Mouse (Mus musculus) liver, embryonic 12.5 days (tissue): ENCODE measurements around the gene Rasl10b. TPM values are rescaled to one million over a fixed set of nuclear protein-coding genes. Genes with fewer than 3 reads are reported as not detected.

Source experiments
- ATAC-seq: fragments of 200-750 bp; cut with Nextera tagmentation; 2 replicates; pipeline ENCODE4 v1.8.0; 2017; ENCODE audit warnings: moderate number of reproducible peaks, mild to moderate bottlenecking, moderate library complexity
- H3K27ac ChIP-seq: fragments of 300-500 bp; sonication (generic); 2 replicates; pipeline ENCODE4 v1.5.1; 2016; ENCODE audit warnings: mild to moderate bottlenecking
- H3K27me3 ChIP-seq: fragments of 300-500 bp; sonication (generic); replicated peaks from 2 replicates; pipeline ENCODE4 v1.6.1; 2016; ENCODE audit warnings: mild to moderate bottlenecking, moderate library complexity
- H3K36me3 ChIP-seq: fragments of 300-500 bp; sonication (generic); 2 replicates; pipeline ENCODE4 v1.6.1; 2016; ENCODE audit warnings: mild to moderate bottlenecking, moderate library complexity
- H3K4me1 ChIP-seq: fragments of 300-500 bp; sonication (generic); 2 replicates; pipeline ENCODE4 v1.6.1; 2016
- H3K4me2 ChIP-seq: fragments of 300-500 bp; sonication (generic); 2 replicates; pipeline ENCODE4 v1.6.1; 2016; ENCODE audit warnings: mild to moderate bottlenecking, moderate library complexity
- H3K4me3 ChIP-seq: fragments of 300-500 bp; sonication (generic); 2 replicates; pipeline ENCODE4 v1.5.1; 2016; ENCODE audit warnings: mild to moderate bottlenecking, moderate library complexity
- H3K9ac ChIP-seq: fragments of 300-500 bp; sonication (generic); 2 replicates; pipeline ENCODE4 v1.6.1; 2016; ENCODE audit warnings: mild to moderate bottlenecking, moderate library complexity
- H3K9me3 ChIP-seq: fragments of 300-500 bp; sonication (generic); replicated peaks from 2 replicates; pipeline ENCODE4 v1.6.1; 2016; ENCODE audit warnings: mild to moderate bottlenecking, moderate library complexity
- WGBS: fragments of 180-500 bp; shearing (Covaris S2); methylation state at CpG from one replicate; pipeline ENCODE4 v1.1.7; 2016; ENCODE audit not compliant: insufficient replicate concordance; 5-methylcytosine and 5-hydroxymethylcytosine counted together
- polyA plus RNA-seq: library from polyadenylated mRNA; unstranded; fragments of >200 nt; fragmentation: Nextera tagmentation; extraction: Ambion mirVana; gene quantifications from 2 replicates; pipeline ENCODE4 v1.2.1, GENCODE M21; 2016

The Rasl10b gene
- polyA plus RNA-seq, 1 experiment from 2014 or later: 0.57 TPM

DNA sequence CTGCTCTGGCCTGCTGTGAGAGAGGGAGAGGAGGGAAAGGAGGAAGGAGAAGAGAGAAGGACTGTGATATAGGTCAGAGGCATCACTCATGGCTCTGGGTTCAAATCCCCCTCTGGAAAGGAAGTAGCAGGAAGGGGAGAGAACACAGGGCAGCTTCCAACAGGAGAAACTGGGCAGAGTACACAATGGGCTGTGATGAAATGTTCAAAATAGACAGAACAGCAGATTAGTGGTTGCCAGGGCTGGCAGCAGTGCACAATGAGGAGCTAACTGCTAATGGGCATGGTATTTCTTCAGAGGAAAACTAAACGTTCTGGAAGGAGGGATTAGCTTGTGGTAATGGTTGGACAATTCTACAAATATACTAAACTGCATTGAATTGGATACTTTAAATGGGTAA is 41.6 kb downstream of the Rasl10b start:
- Histone ChIP-seq H3K36me3 (no peaks in the 10 kb centered on the region), H3K9ac (no peak overlapping the region), H3K27ac (no peak overlapping the region), H3K9me3 (no peaks in the 10 kb centered on the region), H3K4me1 (peaks cover 36% of the 10 kb centered on the region), H3K27me3 (peaks cover 52% of the 10 kb centered on the region), H3K4me3 (no peak overlapping the region), H3K4me2 (no peak overlapping the region)
- ATAC-seq: no peak
- WGBS: 31% methylated on average over 1 of the region's 1 CpGs

DNA sequence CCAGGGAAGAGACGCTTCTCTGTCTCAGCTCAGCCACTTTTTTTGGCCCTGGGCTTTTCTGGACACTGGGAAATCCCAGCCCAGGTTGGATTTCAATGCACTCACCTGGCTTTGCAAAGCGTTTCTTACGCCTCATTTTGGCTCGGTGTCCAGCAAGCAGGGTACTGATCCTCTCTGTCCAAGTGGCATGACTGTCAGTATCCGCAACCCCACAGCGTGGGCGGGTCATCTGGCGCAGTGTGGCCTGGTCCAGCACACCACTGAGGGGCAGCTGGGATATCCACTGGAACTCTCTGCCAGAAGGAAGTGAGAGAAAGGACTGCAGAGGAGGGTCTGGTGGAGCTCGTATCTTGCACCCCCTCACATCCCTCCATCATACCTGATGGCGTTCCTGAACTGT is 42.3 kb downstream of the Rasl10b start:
- peaks cover 49% of the 10 kb centered on the region for H3K27me3 ChIP-seq
- no peaks in the 10 kb centered on the region for H3K9me3 ChIP-seq
- no peak overlapping the region for H3K27ac ChIP-seq
- WGBS: 72% methylated on average over 10 of the region's 10 CpGs
- H3K4me3 ChIP-seq: no peak overlapping the region
- no peaks in the 10 kb centered on the region for H3K36me3 ChIP-seq
- no peak for ATAC-seq
- peaks cover 43% of the 10 kb centered on the region for H3K4me1 ChIP-seq
- H3K4me2 ChIP-seq: no peak overlapping the region
- no peak overlapping the region for H3K9ac ChIP-seq

DNA sequence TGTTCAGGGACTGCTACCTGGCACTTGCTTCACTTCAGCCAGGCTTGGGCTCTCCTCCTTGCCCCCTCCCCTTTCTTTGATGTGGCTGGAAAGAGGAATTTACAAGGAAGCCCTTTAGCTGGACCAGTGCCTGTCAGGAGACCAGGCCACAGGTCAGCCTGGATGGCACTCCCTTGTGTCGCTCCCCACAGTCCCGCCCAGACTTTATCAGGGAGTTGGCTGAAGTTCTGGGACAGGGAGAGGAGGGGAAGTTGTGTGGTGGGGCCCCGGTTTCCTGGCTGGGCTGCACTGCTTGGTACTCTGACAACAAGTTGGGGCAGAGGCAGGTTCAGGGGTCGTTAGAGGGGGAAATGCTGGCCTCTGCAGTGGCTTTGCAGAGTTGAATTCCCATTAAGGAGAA is 45.6 kb downstream of the Rasl10b start:
- Histone ChIP-seq H3K9ac (no peak overlapping the region), H3K4me1 (peaks cover 30% of the 10 kb centered on the region), H3K27ac (no peak overlapping the region), H3K9me3 (no peaks in the 10 kb centered on the region), H3K36me3 (no peaks in the 10 kb centered on the region), H3K4me2 (no peak overlapping the region), H3K27me3 (peaks cover 24% of the 10 kb centered on the region; the same call in 1 of the 2 replicates), H3K4me3 (no peak overlapping the region)
- WGBS: 8% methylated on average over 4 of the region's 4 CpGs
- ATAC-seq: no peak

DNA sequence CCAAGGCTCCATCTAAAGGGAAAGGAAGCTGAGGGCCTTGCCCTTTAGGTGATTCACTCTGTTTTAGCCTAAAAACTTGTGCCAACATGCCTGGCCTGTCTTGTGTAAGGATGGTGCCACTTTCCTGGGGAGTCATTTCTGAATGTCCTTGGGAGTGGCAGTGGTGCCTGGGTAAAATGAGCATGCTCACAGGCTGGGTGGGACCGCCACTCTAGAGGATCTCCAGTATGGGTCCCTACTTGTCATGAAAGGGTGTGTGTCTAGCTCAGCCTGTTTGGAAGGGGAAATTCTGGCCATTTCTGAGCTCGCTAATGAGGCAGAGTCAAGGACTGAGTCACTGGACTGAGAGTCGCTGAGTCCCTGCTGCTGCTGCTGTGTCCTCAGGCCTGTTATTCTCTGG is 46.7 kb downstream of the Rasl10b start:
- Histone ChIP-seq H3K27ac (no peak overlapping the region), H3K27me3 (peaks cover 21% of the 10 kb centered on the region), H3K4me1 (peaks cover 30% of the 10 kb centered on the region), H3K4me3 (no peak overlapping the region), H3K9me3 (no peaks in the 10 kb centered on the region), H3K4me2 (no peak overlapping the region), H3K36me3 (no peaks in the 10 kb centered on the region), H3K9ac (no peak overlapping the region)
- no peak for ATAC-seq
- WGBS: 43% methylated on average over 3 of the region's 3 CpGs

DNA sequence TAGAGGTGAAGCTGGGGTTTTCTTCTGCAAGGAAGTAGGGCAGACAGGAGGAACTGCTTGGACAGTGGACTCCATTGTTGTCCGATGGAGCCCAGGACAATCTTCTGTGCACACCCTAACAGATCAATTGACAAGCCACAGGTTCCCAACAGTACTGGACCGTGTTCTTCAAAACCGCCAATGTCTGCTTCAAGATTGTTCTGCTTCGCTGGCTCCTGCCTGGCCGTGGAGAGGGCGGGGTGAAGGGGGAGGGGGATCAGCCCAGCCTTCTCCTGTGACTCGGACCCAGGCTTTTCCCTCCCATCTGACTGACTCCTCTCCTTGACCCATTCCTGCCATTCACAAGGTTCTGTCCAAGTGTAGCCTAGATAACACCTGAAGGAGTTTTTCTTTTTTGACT is 48.3 kb downstream of the Rasl10b start:
- H3K9me3 ChIP-seq: no peaks in the 10 kb centered on the region
- peaks cover 32% of the 10 kb centered on the region for H3K27me3 ChIP-seq
- no peak overlapping the region for H3K9ac ChIP-seq
- H3K4me2 ChIP-seq: no peak overlapping the region
- no peak for ATAC-seq
- no peaks in the 10 kb centered on the region for H3K36me3 ChIP-seq
- no peak overlapping the region for H3K27ac ChIP-seq
- WGBS: 41% methylated on average over 7 of the region's 7 CpGs
- H3K4me3 ChIP-seq: no peak overlapping the region
- H3K4me1 ChIP-seq: peaks cover 31% of the 10 kb centered on the region

DNA sequence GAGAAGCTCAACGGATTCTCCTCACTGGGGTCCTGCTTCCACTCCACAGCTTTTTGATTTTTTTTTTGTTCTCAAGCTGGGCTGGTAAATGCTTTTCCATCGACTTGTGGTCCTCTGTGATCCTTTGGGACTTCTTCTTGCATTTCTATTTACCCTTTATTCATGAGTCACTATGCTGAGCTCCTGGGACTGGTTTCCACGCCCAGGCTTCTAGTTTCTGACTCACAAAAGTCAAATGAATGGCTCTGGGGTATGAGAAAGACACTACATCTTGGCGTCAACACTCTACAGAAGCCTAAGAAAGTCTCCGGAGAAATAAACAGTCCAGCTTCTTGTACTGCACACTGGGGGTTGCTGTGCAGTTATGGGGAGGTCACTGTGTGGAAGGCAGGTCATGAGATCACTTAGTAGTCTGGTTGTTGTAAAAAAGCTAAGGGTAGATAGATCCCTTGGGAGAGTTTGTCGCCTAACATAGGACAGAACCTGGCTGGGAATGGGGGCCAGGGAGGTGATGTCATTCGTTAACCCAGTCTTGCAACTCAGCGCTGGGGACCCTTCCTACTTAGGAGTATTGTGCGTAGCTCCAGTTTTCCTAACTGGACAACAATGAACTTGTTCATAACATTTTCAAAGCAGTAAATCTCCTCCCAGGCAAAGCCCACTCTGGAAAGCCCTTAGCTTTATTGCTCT is 49.1 kb downstream of the Rasl10b start:
- H3K4me1 ChIP-seq: peaks cover 38% of the 10 kb centered on the region
- ATAC-seq: no peak
- no peak overlapping the region for H3K27ac ChIP-seq
- 65% methylated on average over 9 of the region's 9 CpGs for WGBS
- H3K27me3 ChIP-seq: peaks cover 40% of the 10 kb centered on the region
- H3K4me3 ChIP-seq: no peak overlapping the region
- no peak overlapping the region for H3K4me2 ChIP-seq
- no peak overlapping the region for H3K9ac ChIP-seq
- no peaks in the 10 kb centered on the region for H3K9me3 ChIP-seq
- no peaks in the 10 kb centered on the region for H3K36me3 ChIP-seq

DNA sequence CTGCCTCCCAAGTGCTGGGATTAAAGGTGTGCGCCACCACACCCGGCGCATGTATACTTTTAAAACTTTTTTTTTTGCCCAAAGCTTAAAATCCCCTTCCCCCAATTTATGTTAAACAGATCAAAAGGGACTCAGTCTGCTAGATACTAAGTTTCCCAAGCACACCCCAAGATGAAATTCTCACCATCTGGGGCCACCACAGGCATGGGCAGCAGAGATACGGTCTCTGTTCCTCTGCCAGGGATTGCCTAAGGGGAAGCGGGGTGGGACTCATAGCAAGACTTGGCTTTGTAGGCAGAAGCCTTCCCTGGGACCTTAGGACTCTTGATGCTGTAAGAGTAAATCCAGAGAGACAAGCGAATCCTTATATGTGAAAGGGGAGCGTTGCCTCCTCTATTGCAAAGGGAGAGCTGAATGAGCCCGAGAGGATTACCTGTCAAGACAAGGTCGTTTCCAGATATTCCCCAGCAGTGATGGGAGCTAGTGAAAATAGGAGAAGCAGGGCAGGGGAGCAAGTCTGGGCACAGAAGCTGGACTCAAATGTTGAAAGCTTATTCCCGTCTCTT is 52.6 kb downstream of the Rasl10b start:
- peaks cover 69% of the 10 kb centered on the region for H3K27me3 ChIP-seq

DNA sequence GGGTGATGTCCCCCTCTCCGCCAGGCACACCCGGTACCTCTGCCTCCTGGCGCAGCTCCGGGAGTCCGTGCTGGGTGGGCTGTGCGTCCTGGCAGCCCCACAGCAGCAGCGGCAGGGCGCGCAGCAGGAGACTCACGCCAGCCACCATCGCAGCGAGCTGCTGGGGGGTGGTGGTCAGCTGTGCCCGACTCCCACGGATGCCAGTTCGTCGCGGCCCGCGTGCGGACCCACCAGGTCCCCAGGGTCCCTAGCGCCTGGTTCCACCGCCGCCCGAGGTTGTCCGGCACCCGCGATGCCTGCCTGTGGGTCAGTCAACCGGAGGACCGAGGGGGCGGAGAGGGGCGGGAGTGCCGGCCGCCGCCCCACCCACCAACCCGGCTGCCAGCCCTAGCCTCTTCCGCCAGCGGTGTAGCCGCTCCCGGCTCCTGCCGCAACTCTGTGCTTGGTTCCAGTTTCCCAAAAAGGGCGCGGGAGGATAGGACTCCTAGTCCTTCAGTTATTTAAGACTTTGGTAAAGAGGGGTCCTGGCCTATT is 53.8 kb downstream of the Rasl10b start, which contains the start of gene Mmp28:
Gene Mmp28 (minus strand): TSS at position 361 of the 534 bp plus-strand sequence.
- ATAC-seq: no peak
- Histone ChIP-seq H3K4me3 (peak within 1 kb of the TSS; percentile 60), H3K27me3 (peaks cover 74% of the 10 kb centered on the region), H3K4me1 (peaks cover 15% of the 10 kb centered on the region; the same call in 1 of the 2 replicates), H3K27ac (no peak within 1 kb of the TSS), H3K9ac (no peak within 1 kb of the TSS; the same call in 1 of the 2 replicates), H3K36me3 (no peaks in the 10 kb centered on the region), H3K4me2 (peak within 1 kb of the TSS; percentile 72), H3K9me3 (no peaks in the 10 kb centered on the region)
- WGBS: under 1% methylated on average over 42 of the region's 42 CpGs

More for the DNA sequence above, 52.6 kb downstream of the Rasl10b start:
- 62% methylated on average over 10 of the region's 10 CpGs for WGBS
- no peaks in the 10 kb centered on the region for H3K9me3 ChIP-seq
- H3K4me2 ChIP-seq: no peak overlapping the region
- H3K27ac ChIP-seq: no peak overlapping the region
- no peaks in the 10 kb centered on the region for H3K36me3 ChIP-seq
- no peak overlapping the region for H3K4me3 ChIP-seq
- peaks cover 13% of the 10 kb centered on the region; the same call in 1 of the 2 replicates for H3K4me1 ChIP-seq
- no peak overlapping the region for H3K9ac ChIP-seq
- no peak for ATAC-seq

DNA sequence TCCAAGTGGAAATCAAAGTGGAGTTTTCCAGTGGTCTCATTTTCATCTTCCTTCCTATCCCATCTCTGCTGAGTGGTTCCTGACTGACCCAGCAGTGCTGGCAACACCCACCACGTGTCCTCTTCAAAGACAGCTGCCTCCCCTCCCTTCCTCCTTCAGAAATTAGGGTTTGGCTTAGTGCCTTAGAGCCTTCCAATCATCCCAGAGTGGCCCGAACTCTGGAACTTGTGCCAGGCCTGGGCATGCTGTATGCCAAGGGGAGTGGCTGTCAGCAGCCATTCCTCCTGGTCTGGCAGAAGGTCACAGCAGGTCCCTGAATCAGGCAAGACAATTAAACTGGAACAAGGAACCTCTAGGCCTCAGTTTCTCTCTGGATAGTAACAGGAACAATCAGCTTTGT is 57.0 kb downstream of the Rasl10b start:
- Histone ChIP-seq H3K4me2 (no peak overlapping the region), H3K9me3 (no peaks in the 10 kb centered on the region), H3K36me3 (no peaks in the 10 kb centered on the region), H3K4me3 (no peak overlapping the region), H3K27ac (no peak overlapping the region), H3K27me3 (peaks cover 84% of the 10 kb centered on the region), H3K4me1 (peaks cover 15% of the 10 kb centered on the region; the same call in 1 of the 2 replicates), H3K9ac (no peak overlapping the region)
- no peak for ATAC-seq
- WGBS: 22% methylated on average over 2 of the region's 2 CpGs

DNA sequence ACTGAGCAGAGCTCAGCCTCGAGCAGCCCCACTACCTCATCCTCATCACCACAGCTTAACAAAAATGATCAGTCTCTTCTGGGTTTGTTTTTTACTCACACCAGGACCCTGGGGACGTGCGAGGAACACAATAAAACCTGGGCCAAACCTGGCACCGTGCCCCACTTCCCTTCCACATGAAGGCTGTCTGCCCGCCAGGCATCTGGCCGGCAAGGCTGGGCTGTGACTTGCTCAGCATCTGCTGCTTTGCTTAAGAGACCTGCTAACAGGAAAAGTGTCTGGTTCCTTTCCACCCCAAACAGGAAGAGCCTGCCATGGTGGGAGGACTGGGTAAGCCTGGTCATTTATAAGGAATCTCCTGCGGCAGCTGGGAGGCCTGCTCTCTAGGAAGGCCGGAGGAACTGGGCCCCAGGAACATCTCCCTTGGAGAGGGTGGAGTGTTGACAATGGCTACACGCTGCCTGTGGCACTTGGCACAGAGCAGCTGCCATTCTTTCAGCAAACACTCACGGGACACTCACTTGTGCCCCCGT is 58.2 kb downstream of the Rasl10b start:
- Histone ChIP-seq H3K9ac (no peak overlapping the region), H3K4me2 (no peak overlapping the region), H3K27me3 (peaks cover 72% of the 10 kb centered on the region), H3K27ac (no peak overlapping the region), H3K9me3 (no peaks in the 10 kb centered on the region), H3K4me3 (no peak overlapping the region), H3K4me1 (peaks cover 23% of the 10 kb centered on the region), H3K36me3 (no peaks in the 10 kb centered on the region)
- ATAC-seq: no peak
- WGBS: 37% methylated on average over 11 of the region's 11 CpGs

DNA sequence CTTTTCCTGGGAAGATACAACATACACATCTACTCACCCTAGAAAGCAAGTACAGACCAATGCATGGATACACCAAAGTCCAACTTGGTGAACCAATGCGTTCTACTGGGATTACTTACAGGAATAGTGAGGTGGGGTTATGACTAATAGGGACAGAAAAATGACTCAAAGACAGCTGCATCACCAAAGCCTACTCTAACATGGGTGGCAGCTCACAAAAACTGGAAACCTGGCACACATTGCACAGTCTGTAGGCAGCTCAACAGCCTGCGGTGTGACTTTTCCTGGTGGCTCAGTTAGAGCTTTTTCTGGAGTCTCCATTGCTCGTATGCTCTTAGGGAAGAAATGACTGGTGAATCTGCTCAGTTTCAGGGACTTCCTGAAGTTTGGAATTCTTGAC is 59.8 kb downstream of the Rasl10b start:
- ATAC-seq: no peak
- Histone ChIP-seq H3K4me2 (no peak overlapping the region), H3K9ac (no peak overlapping the region), H3K9me3 (no peaks in the 10 kb centered on the region), H3K27me3 (peaks cover 56% of the 10 kb centered on the region), H3K4me3 (no peak overlapping the region), H3K4me1 (peaks cover 18% of the 10 kb centered on the region), H3K27ac (no peak overlapping the region), H3K36me3 (no peaks in the 10 kb centered on the region)
- WGBS: 80% methylated on average over 3 of the region's 3 CpGs
